Mouse (Mus musculus): Measurements from ENCODE around the gene Sspn.

DNA sequence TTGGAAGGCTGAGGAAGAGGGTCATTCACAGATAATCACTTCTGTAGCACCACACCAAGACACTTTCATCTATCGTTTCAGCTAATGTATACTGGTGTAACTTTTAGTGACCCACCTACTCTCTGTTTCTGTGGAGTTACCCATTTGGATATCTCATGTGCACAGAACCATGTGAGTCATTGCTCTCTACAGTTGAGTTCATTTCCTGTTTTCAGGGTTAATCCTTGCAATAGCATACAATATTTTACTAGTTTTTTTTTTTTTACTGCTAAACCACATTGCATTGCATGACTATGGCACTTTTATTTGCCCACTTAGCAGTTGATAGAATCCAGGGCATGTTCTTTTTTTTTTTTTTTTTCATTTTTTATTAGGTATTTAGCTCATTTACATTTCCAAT, 48.4 kb upstream of the Sspn start:
- TF ChIP-seq MAX (IDR thresholded peaks at IDR 0.05; ENCODE audit: low read length) (peak; percentile 86), JUND (conservative IDR thresholded peaks at IDR 0.05; ENCODE audit: low read depth, low read length) (peak; percentile 82), CTCF (conservative IDR thresholded peaks at IDR 0.05 in 1 of 2, IDR thresholded peaks at IDR 0.05 in 1 of 2; ENCODE audit: low read depth in 2 of 2, low read length in 2 of 2) (no peak), NRF1 (IDR thresholded peaks at IDR 0.05; ENCODE audit: low read depth, low read length) (no peak), POLR2A (IDR thresholded peaks at IDR 0.05; ENCODE audit: low read depth, low read length) (no peak), KAT2A (IDR thresholded peaks at IDR 0.05; ENCODE audit: insufficient replicate concordance, low read length) (no peak)

All from CH12.LX (cell line).